Mouse (Mus musculus): ENCODE data around the gene Arhgap6. TPM values are rescaled to one million over a fixed set of nuclear protein-coding genes. Genes with fewer than 3 reads are reported as not detected.

Gene Arhgap6
- total RNA-seq, 2 experiments from 2014 or later: 3.5 to 5.7 TPM

DNA sequence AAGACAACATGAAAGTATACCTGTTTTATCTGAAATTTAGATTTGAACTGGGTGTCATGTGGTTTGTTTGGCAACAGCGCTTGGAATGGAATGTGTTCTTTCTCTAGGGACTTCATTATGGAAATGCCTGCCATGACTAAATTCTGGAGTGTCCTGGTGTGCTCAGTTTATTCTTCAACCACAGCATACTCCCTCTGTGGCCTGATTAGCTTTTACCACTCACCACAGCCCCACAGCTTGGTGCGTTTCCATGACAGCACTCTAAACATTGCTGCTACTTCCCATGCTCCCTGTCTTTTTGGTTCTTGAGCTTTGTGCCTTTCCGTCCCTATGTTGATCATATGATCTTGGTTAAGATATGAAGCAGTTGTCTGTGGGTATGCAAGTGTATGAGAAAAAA, 182.9 kb downstream of the Arhgap6 start:
- peak; percentile 58 for ATAC-seq (replicated peaks; ENCODE audit: poor library complexity)

DNA sequence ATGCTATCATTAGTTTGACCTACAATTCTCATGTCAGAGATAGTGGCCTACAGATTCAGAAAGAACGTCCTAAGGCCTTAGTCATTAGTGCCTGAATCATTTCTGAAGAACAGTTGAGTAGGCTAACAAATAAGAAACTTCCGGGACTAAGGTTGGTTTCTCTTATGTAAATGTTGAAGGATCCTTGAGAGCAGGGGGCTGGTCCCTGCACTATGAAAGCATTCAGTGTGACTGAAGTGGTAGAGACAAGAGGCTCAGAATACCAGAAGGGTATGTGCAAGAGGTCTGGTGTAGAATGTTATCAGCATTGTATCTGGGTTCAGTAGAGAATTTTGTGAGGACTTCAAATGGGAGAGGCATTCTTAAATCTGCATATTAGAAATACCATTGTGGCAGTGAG, 185.5 kb downstream of the Arhgap6 start:
- no peak for ATAC-seq (replicated peaks; ENCODE audit: poor library complexity)

DNA sequence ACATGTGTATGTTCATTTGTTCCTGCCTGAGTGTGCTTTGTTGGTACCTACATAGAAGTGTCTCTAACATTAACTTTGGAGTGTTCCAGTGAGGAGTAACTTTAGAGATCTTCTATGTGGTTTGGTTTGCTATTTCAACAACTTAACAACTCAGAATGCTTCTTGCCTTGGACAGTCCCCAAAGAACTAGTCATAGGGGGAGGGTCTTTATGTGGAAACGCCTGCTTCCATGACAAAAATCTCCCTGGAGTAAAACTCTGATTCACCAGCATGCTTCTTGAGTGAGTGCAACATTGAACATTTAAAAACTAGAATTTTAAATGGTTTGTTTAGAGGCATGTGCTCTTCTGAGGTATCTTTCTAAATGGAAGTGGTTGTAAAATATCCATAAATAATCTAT, 212.2 kb downstream of the Arhgap6 start:
- no peak for ATAC-seq (replicated peaks; ENCODE audit: poor library complexity)

DNA sequence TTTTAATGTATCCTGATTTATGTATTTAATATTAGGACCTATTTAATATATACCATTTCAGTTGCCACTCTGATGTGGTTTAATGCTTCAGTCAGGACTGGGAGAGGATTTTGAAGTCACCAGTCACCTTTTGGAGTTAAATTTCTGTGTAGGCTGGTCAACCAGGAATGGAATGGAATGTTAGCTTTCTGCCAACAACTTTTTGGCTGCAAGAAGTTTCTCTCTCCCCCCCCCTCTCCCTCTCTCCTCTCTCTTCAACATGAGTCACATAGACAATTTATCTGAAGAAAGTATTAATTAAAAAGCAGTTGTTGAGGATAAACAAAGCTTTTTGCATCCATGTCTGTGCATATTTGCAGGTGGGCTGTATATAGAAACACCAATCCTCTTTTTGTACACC, 217.8 kb downstream of the Arhgap6 start:
- ATAC-seq (replicated peaks; ENCODE audit: poor library complexity): no peak

DNA sequence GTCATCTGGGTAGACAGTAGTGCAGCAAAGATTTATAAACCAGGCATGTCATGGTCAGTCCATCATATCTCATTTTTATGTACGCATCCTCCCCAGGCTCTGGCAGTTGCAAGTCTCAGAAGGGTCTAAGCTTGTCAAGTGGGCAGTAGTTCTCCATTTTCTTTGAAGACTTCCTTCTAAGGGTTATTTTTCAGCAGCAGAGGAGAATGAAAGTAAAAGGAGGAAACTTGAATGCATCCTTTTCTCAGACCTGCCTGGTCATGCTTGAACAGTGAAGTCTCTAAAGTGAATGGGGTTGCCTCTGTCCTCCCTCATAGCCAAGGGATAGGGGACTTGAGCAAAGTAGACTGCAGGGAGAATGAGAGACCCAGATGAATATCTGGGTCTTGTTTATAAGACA, 239.5 kb downstream of the Arhgap6 start:
- peak; percentile 14; the same call in 1 of the 2 replicates for ATAC-seq (replicated peaks; ENCODE audit: poor library complexity)

DNA sequence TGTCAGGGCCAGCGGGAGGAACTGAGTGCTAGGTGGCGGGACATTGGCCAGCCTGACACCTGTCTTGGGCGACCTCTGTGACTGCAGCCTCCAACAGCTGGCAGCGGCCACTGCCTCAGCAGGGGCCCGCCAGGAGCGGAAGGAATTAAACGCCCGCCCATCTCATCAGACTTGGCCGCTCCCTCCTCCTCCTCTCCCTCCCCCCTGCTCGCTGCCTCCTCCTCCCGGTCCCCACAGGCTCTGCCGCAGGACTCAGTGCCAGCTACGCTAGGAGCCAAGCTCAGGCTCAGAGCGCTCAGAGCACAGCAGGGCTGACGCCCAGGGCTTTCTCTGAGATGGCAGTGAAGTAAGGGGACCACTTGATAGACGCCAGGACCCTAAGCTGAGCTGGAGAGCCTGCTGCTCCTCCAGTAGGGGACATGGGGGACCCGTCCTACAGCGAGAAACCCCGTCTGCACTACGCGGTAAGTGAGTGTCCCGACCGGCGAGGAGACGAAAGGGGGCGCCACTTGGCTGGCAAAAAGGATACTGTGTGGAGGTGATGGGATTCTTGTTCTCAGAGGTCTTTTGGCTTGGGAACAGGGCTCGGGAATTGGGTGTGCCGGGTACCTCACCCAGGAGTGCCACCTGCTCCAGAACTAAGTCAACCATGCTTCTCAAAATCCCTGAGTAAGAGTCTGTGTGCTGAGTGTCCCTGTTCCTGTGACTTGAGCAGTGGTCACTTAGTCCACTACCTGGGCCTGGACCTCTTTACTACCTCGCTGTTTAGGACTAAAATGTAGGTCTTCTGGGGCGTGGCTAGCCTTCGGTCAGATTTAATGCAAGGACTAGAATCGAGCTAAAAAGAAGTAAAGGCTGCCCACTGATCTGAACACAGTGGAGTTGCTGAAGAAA, 241.8 kb downstream of the Arhgap6 start:
- peak; percentile 97 for ATAC-seq (replicated peaks; ENCODE audit: poor library complexity)

DNA sequence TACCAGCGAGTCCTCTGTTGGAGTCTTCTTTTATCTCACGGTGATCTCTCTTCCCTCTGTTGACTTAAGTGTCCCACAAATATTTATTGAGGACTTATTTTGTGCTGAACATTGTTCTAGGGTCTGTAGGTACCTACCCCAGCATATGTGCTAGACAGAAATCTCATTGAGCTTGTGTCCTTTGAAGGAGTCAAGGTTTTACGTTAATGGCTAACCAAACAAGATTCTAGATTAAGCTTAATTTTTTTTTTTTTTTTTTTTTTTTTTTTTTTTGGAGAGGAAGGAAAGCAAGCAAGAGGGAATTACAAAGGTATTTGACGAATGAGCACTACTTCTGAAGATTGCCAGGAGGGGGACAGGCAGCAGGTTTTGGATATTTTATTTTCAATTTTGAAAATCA, 242.5 kb downstream of the Arhgap6 start:
- no peak for ATAC-seq (replicated peaks; ENCODE audit: poor library complexity)

DNA sequence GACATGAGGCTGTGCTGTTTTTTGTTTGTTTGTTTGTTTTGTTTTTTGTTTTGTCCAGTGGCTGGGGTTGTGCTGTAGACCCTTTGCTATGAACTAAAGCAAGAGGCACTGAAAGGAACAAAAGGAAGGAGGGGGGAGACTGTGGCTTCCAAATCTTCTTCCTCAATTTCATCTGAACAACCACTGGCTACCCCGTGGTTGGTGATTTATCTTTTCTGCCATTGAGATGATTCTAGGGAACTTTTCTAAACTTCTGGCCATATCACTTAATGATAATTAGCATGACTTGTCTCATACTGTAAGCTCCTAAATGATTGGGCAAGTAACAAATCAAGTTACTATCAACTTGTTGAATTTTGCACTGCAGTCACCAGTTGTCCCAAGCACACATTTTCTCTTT, 249.0 kb downstream of the Arhgap6 start:
- peak; percentile 51 for ATAC-seq (replicated peaks; ENCODE audit: poor library complexity)

DNA sequence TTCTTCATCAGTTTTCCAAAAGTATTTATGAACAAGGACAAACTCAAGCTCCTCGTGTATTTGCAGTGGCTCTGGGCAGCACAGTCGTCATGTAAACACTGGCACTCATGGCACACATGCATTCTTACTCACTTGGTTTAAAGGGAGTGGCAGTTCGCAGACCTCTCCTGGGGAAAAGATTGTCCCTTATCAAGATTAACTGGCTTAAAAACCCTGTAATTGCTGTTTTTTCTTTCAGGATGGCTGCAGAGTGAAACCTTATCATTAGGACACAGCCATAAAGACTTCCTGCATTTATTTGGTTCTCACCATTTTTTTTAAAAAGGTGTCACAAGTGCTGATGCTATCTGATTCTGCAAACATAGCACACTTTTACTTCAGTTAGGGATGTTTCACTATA, 252.7 kb downstream of the Arhgap6 start:
- ATAC-seq (replicated peaks; ENCODE audit: poor library complexity): peak; percentile 88

DNA sequence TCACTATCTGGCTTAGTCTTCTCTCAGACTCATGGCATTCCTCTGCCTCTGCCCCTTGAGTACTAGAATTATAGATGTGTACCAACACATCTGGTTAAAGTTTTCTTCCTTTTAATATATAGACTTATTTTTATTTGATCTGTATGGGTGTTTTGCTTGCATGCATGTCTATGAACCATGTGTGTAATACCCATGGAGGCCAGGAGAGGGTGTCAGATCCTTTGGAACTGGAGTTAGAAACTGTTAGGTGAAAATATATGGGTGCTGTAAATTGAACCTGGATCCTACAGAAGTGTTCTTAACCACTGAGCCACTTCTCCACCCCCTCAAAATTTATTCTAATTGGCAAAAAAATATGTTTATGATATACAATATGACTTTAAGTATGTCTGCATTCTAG, 254.7 kb downstream of the Arhgap6 start:
- ATAC-seq (replicated peaks; ENCODE audit: poor library complexity): no peak

DNA sequence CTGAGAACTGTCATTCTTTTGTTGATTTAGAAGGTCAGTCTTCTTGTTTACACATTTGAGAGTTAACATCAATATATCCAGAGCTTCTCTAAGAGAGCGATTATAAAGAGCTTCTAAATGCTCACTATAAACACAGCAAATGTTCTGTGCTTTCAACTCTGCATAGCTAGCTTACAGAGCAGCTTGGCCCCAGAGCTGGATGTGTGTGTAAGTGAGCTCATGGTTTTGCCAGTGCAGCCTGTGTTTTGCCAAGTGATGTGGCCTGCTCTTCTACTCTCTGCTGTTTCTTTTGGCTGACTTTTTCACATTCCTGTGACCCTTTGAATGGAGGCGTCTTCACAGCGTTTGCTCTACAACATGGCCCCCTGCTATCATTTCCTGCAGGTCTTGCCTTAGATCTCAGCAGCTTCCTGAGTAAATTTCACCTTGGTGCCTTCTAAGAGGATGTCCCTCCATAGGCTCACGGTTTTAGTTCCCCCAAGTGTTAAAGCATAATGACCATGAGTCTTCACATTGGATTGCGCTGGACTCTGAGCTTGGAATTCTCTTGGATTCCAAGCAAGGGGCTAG, 259.1 kb downstream of the Arhgap6 start:
- peak; percentile 34; the same call in 1 of the 2 replicates for ATAC-seq (replicated peaks; ENCODE audit: poor library complexity)

DNA sequence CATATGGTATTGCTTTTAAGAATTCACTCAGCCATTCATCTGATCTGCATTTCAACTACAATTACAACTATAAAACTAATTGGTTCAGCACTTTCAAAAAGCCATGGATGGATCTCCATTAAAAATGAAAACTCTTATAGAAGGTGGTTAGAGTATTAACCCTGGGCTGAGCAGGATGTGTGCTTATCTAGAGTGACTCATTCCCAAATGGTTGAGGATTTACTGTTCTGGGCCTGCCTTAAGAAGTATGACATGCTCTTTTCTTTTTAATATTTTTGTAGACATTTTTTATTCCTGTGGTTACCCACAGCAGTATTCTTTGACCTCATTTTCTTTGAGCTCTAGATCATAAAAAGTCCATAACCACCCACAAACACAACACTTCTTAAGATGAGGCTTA, 267.7 kb downstream of the Arhgap6 start:
- peak; percentile 49 for ATAC-seq (replicated peaks; ENCODE audit: poor library complexity)

DNA sequence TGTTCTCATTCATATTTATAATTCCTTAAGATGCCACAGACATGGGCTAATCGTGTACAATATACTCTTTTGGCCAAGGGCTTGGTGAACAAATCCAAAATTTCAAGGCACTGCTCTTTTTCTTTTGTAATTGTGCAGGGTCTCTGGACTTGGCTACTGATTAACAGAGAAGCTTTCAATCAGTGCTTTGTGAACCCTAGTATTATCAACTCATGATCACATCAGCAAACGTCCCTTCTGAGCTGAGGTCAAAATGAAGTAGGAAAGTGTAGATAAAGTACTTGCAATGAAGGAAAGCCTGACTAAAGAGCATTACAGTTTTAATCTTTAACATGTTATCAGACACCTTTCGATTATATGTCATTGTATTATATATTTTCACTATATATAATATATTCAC, 270.4 kb downstream of the Arhgap6 start:
- no peak for ATAC-seq (replicated peaks; ENCODE audit: poor library complexity)

DNA sequence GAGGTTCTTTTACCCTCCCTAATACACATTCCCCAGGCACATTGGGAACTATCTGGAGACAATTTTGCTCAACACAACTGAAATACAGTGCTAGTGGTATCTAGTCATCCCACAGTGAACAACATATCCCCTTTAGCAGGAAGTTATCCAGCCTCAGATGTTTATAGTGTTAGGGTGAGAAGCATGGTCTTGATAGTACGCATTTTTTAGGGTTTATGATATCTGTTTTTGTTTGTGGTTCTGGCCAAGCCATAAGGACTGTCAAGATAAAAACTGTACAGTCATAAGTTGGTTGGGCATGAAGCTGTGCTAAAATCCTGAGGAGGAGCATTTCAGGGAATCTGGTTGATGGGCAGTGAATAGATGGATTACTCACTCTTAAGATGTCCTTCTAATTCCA, 271.0 kb downstream of the Arhgap6 start:
- peak; percentile 91 for ATAC-seq (replicated peaks; ENCODE audit: poor library complexity)

DNA sequence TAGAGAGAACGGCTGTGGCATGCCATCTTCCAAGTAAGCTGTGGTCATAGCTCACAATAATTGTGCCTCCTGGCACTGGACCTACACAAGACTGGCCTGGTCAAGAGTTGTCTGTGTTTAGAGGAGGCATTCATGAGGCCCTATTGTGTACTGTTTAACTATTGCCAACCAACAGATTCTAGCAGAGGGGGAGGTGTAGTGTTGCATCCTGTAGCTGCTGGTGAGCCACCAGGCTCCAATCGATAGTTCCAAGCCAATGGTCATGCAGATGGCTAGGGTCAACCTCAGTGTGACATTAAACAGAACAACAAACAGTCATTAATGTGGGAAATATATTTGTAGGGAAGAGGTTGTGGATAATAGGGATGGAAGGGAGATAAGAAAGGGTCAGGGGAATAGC, 280.1 kb downstream of the Arhgap6 start:
- ATAC-seq (replicated peaks; ENCODE audit: poor library complexity): no peak

DNA sequence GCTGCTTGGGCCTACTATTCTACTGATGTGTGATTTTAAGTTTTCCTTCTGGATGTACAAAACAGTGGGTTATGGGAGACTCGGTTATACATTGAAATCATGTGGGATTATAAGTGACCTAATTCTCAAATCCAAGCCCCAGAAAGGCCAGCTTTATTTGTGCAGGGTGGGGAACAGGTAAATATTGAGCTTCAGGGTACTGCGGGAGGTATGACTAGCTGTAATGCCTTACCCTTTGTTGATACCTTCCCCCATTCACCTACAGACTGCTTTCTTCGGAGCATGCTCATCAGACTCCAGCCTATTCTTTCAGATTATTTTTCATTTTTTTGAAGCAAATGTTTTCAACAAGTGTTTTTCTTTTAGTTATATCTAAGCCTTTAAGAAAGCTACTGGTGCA, 286.7 kb downstream of the Arhgap6 start:
- no peak for ATAC-seq (replicated peaks; ENCODE audit: poor library complexity)

DNA sequence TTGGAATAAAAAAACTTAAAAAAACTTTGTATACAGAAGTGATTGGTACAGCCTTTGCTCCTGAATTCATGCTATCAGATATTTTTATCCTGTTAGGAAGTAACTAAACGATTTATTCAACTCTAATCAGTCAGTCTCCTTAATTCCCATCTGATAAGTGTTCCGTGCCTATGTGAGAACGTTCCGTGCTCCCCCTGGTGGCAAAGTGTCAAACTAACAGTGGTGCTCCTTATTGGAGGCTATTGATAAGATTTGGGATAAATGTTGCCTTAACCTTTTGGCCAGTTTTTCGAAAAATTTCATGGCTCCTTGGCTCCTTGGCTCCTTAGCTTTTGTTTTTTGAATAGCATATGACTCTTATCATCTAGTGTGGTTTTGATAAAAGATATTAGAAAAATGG, 291.0 kb downstream of the Arhgap6 start:
- ATAC-seq (replicated peaks; ENCODE audit: poor library complexity): peak; percentile 91

DNA sequence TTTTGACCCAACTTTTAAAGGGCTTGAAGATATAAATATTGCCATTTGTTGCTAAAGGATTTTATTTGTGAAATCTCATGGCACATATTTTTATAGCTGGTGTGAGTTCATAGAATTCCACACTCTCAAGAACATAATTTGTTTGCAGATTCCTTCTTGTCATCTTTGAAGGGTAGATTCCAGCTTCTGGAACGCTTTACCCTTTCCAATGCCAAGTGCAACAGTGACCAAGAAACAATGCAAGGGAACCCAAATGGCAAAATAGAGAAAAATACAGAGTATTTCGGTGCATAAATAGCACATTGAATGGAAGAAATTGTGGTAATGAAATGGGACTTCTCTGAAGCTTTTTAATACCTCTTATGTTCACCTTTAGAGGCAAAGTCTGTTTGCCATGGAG, 294.3 kb downstream of the Arhgap6 start:
- no peak for ATAC-seq (replicated peaks; ENCODE audit: poor library complexity)

DNA sequence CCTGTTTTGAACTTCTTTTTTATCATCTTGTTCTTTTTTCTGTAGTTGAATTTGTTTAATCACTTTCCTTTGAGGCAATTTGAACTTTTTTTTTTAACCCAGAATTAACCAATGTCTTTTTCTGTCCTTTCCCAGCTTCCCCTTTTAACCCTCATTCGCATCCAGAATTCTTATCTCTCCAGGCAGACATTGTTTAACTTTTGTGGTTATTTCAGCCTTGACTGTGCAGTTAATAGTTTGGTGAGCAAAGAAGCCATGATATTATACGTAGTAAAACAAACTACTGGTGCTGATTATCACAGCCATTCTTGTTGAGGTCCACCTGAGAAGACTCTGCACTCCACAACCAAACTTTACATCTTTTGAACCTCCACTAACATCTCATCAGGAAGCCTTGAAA, 299.7 kb downstream of the Arhgap6 start:
- peak; percentile 86 for ATAC-seq (replicated peaks; ENCODE audit: poor library complexity)

DNA sequence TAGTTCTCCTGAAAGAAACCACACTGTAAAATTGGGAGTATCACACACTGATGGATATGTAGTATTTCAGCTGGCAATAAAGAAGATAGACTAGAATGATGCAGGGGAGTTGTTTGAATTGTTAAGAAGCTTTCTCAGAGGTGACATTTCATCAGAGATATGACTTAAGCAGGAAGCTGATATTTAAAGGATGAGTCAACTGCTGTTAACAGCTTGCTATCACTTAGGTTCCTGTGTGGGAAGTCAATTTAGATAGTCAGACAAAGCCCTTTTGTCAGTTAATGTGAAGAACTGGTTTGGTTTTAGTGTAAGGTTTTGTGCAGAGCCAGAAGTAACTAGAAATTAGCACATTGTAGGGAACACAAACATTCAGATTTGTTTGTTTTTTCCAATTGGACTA, 300.7 kb downstream of the Arhgap6 start:
- ATAC-seq (replicated peaks; ENCODE audit: poor library complexity): peak; percentile 79

DNA sequence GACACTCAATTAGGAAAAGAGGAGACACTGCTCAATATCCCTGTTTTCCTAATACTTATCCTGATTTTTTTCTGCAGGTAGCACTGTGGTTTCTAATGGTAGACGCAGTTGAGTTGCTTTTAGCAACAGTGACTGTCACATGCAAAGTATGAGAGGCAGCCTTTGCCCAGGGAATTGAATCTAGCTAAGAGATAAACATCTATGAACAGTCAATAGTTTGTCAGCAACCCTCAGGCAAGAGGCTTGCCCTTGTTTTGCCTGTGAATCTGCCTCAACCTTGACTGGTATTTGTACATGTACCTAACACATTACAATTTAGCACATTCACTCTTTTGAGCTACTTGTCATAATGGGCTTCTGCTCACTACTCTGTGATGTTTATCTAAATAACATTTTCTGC, 307.8 kb downstream of the Arhgap6 start:
- no peak for ATAC-seq (replicated peaks; ENCODE audit: poor library complexity)

DNA sequence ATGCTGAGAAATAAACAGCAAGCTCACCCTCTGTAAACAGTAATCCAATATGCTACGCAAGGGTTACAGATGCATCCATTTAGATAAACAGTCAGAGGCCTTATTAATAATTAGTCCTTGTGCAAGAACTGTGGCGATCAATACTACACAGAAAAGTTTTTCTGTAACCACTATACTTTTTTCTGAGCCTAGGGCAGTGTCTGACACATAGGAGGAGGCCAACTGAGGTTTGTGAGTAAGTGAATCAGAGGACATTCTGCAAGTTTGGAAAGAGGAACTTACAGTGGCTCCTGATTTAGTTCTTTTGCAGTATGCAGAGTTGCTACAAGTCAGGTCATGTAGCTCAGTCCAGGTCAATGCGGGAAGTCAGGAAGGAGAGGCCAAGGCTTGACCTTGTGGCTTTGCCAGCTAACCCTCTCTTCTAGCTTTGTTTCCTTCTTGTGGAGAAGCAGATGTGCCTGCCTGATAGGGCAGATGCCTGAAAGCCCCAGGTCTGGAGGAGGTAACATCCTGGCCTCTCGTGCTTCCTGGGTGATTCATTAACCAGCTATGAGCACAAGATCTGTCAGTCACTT, 311.2 kb downstream of the Arhgap6 start:
- peak; percentile 78 for ATAC-seq (replicated peaks; ENCODE audit: poor library complexity)
